Mouse (Mus musculus): ENCODE data around the gene Pfdn6.

DNA sequence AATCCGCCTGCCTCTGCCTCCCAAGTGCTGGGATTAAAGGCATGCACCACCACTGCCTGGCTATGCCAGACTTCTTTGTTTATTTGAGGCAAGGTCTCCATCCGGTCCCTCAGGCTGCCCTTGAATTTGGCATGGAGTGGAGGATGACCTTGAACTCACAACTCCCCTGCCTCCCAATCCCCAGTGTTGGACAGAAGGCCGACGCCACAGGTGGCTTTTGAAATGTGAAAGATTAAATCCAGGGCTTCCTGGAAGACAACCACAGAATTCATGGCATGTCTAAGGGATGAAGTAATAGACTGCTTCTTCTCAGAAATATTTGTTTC is 39.2 kb downstream of the Pfdn6 start:
- TF ChIP-seq POLR2A (IDR thresholded peaks at IDR 0.05; ENCODE audit: borderline replicate concordance, extremely low read depth, low read depth, low read length) (no peak), CTCF (IDR thresholded peaks at IDR 0.05; ENCODE audit: insufficient read depth, low read length) (no peak)
